Mouse (Mus musculus) duodenum, adult 2 months (tissue): ENCODE results near the gene 9130409I23Rik. TPM values are rescaled to one million over a fixed set of nuclear protein-coding genes. Genes with fewer than 3 reads are reported as not detected.

Experiments used
- polyA plus RNA-seq: library from polyadenylated mRNA; depleted of rRNA; stranded (reverse); fragments of >200 nt; gene quantifications from 2 replicates; pipeline ENCODE4 v1.2.3, GENCODE M21; 2012; ENCODE audit warnings: low replicate concordance; rRNA removed

9130409I23Rik gene
- polyA plus RNA-seq = not detected in 2 replicates

DNA sequence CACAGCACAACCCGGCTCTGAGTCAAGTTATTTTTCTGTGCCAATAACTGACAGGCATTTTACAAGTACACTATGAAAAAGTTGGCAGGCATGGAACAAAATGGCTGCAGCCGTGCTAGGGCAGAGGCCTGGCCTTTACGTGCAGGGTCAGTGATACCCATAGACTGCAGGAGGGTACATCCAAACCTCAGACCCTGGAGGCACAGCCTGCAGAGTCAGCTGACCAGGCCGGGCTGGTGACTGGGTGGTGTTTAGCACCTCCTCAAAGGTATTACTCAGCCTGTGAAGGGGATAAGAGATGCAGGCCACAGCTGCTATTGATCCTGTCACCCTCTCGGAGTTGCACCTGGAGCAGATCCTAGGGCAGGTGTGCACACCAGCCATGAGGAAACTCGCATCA, at the start of gene 9130409I23Rik:
Gene 9130409I23Rik (plus strand): TSS at position 301 of the 400 bp plus-strand sequence.

GRCm38 (mm10) chr1:181020756-181021487, 30.1 kb upstream of the 9130409I23Rik start, which contains the start of gene Ephx1:
Gene Ephx1, minus strand, starts transcription at chr1:181020904.

Other genes starting within 250 kb of the 9130409I23Rik start
- 83.1 TPM in 2 replicates for gene H3f3a, start 237.3 kb upstream of the 9130409I23Rik start, polyA plus RNA-seq
- gene Sde2, start 200.1 kb upstream of the 9130409I23Rik start, polyA plus RNA-seq = 1.9 and 2.2 TPM in 2 replicates
- not detected in 2 replicates for gene Lefty2, start 158.1 kb upstream of the 9130409I23Rik start, polyA plus RNA-seq
- 28.4 and 32.0 TPM in 2 replicates for gene Pycr2, start 146.9 kb upstream of the 9130409I23Rik start, polyA plus RNA-seq
- gene Lefty1, start 116.2 kb upstream of the 9130409I23Rik start, polyA plus RNA-seq = 4.3 and 5.2 TPM in 2 replicates
- gene Tmem63a, start 108.9 kb upstream of the 9130409I23Rik start, polyA plus RNA-seq = 16.7 and 35.3 TPM in 2 replicates
- gene Ephx1, start 30.3 kb upstream of the 9130409I23Rik start, polyA plus RNA-seq = 11.5 and 41.9 TPM in 2 replicates
- gene Nvl, start 93.0 kb downstream of the 9130409I23Rik start, polyA plus RNA-seq = 1.8 and 3.4 TPM in 2 replicates
- gene Cnih4, start 93.5 kb downstream of the 9130409I23Rik start, polyA plus RNA-seq = 8.4 and 10.1 TPM in 2 replicates
- 8.9 and 18.0 TPM in 2 replicates for gene Wdr26, start 160.8 kb downstream of the 9130409I23Rik start, polyA plus RNA-seq